Mouse (Mus musculus) myocyte (in vitro differentiated cells): ENCODE measurements at regions not wholly inside any gene's neighbourhood (a gene's known extent, or its start where the extent isn't known, plus 50 kb on each side); places are given as distances from the start of the nearest gene placed in this dataset.

ENCODE experiments used
- CEBPB ChIP-seq: IDR thresholded peaks from 2 replicates; pipeline ENCODE4 v1.6.1; 2011; ENCODE audit warnings: mild to moderate bottlenecking, moderate library complexity; ENCODE audit not compliant: poor library complexity, insufficient read depth, severe bottlenecking
- MAX ChIP-seq: IDR thresholded peaks from one replicate; pipeline ENCODE4 v1.6.1; 2011; ENCODE audit warnings: low read depth, mild to moderate bottlenecking, control low read depth
- MYOG ChIP-seq, 3 experiments: IDR thresholded peaks; one replicate each; pipeline ENCODE4 v1.6.1; 2011; ENCODE audit warnings: control low read depth in 2 of 3, low read depth in 2 of 3, mild to moderate bottlenecking in 2 of 3; ENCODE audit not compliant: insufficient read length in 2 of 3, control insufficient read depth in 1 of 3, insufficient read depth in 1 of 3
- POLR2A ChIP-seq: IDR thresholded peaks from one replicate; pipeline ENCODE4 v1.6.1; 2011; ENCODE audit warnings: low read depth, mild to moderate bottlenecking, control low read depth, moderate library complexity; ENCODE audit not compliant: insufficient read length
- POLR2AphosphoS2 ChIP-seq: IDR thresholded peaks from one replicate; pipeline ENCODE4 v1.6.1; 2011; ENCODE audit warnings: low read depth, control low read depth; ENCODE audit not compliant: insufficient read length
- REST ChIP-seq: IDR thresholded peaks from one replicate; pipeline ENCODE4 v1.6.1; 2011; ENCODE audit warnings: mild to moderate bottlenecking, control low read depth, moderate library complexity; ENCODE audit not compliant: insufficient read depth, insufficient read length
- TCF12 ChIP-seq: IDR thresholded peaks from one replicate; pipeline ENCODE4 v1.6.1; 2011; ENCODE audit warnings: mild to moderate bottlenecking, control low read depth; ENCODE audit not compliant: poor library complexity, insufficient read depth, severe bottlenecking
- TCF3 ChIP-seq: IDR thresholded peaks from one replicate; pipeline ENCODE4 v1.6.1; 2011; ENCODE audit warnings: low read depth, control low read depth; ENCODE audit not compliant: insufficient read length
- USF1 ChIP-seq: IDR thresholded peaks from one replicate; pipeline ENCODE4 v1.6.1; 2011; ENCODE audit warnings: low read depth, mild to moderate bottlenecking, control low read depth, moderate library complexity

- TF ChIP-seq POLR2A = no peak
- no peak for TF ChIP-seq TCF3
- no peak for TF ChIP-seq TCF12
- TF ChIP-seq CEBPB = no peak
- no peak for TF ChIP-seq MAX
- TF ChIP-seq MYOG (IDR thresholded peaks at IDR 0.05; ENCODE audit: control insufficient read depth in 1 of 3, insufficient read depth in 1 of 3, insufficient read length in 2 of 3, low read depth in 2 of 3) = no peak
- no peak for TF ChIP-seq REST
- TF ChIP-seq POLR2AphosphoS2 = no peak
- TF ChIP-seq USF1 = no peak
These were observed 461.9 kb downstream of the Ofcc1 start for GRCm38 (mm10) chr13:39899332-39899731.
